Mouse (Mus musculus): ENCODE measurements around the gene Flywch2.

DNA sequence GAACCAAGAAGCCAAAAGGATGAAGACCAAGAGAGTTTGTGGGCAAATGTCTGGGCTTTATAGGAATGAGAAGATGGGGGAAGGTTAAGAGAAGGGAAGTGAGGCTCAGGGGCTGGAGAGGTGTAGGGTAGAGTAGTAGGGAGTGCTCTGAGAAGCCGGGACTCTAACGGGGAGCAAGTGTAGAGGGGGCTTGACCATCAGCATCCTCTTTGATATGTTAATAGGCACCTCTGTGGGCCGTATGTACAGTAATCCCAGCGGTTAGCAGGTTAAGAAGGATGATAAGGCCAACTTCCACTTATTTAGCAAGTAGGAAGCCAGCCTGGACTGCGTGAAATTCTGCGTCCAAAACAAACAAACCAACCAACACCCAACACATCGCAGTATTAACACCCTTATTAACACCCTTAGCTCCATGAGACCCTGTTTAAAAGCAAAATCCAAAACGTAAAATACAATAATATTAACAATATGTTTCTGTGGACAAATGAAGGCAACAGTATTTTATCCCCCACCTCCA lies 3.9 kb upstream of the Flywch2 start:
- TF ChIP-seq CTCF (IDR thresholded peaks at IDR 0.05; ENCODE audit: low read depth, low read length) (no peak), POLR2A (IDR thresholded peaks at IDR 0.05; ENCODE audit: borderline replicate concordance, low read depth, low read length) (no peak)
